Mouse (Mus musculus) gastrocnemius, postnatal 14 days (tissue): ENCODE measurements around the gene Cd160. TPM values are rescaled to one million over a fixed set of nuclear protein-coding genes. Genes with fewer than 3 reads are reported as not detected.

ENCODE experiments used
- DNase-seq: peaks from one replicate; pipeline ENCODE4 v3.0.0; 2021; ENCODE audit warnings: mixed read lengths
- intact Hi-C: fragments of 180-260 bp; cut with DNase I; formaldehyde crosslinking; loops from one replicate; pipeline ENCODE4 v1.15.1; 2025; ENCODE audit warnings: low total_unique reads
- total RNA-seq, 2 experiments: library from RNA; stranded (reverse); gene quantifications; 2 replicates each; pipeline ENCODE4 v1.2.3; 2021

Gene Cd160
- total RNA-seq, 2 experiments from 2014 or later: not detected

DNA sequence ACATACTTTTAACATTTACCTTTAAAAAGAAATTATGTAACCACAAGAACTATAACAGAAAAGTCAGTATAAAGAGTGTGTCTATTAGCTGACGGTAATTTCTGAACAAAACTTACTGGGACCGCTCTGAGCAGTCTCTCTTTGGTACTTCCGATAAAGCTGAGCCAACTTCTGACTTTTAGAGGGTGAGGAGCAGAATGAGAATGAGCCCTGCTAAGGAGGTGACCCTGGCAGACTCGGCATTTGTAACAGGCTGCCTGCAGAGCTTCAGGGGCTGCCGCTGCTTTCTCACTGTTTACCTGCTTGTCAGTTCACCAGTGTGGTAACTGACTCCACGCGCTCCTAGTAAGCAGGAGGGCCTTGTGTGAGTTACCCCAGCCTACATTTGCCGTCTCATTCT is 46.9 kb downstream of the Cd160 start:
- intact Hi-C loops: no loop called here
- DNase-seq: no peak

DNA sequence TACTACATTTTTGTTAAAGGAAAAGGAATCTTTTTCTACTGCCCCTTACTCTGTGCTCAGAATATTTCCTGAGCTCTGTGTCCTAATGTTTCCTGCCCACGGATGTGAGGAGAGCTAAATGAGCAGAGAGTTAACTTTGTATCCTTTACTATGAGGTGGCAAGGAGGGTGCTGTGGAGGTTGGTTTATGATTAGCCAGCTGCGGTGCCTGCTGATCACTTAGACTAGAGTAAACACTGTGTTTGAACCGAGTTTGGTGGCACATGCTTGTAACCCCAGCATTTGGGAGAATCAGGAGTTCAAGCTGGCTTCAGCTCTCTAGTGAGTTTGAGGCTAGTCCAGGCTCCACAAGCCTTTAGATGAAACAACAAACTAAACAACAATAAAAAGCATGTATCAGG is 52.0 kb downstream of the Cd160 start:
- intact Hi-C loops: no loop called here

DNA sequence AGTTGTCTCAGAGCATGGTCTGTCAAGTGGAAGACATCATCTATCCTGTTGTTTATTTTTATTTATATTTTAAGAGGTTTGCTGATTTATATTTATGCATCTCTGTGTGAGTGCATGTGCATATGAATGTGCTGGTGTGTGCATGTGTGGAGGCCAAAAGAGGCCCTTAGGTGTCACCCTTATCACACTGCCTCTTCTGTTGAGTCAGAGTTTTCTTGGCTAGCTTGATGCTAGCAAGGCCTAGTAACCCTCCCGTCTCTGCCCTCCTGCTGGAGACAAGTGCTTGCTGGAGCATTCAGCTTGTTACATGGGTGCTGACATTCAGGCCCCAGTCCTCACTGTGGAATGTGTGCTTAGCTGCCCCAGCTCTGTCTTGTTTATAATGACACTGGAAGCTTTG is 56.2 kb downstream of the Cd160 start:
- no peak for DNase-seq
- intact Hi-C loops: no loop called here

More for the DNA sequence above, 52.0 kb downstream of the Cd160 start:
- no peak for DNase-seq

DNA sequence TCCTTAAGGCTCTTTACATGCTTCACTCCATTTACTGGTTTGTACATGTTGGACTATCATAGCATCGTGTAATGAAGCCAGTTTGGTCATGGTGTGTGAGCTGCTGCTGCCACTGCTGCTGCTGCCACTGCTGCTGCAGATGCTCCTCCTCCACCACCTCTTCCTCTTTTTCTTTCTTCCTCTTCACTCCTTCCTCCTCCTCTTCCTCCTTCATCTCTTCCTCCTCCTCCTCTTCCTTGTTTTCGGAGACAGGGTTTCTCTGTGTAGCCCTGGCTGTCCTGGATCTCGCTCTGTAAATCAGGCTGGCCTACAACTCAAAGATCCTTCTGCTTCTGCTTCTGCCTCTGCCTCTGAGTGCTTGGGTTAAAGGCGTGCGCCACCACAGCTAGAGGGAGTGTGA is 59.2 kb downstream of the Cd160 start:
- intact Hi-C loops: no loop called here
- no peak for DNase-seq

DNA sequence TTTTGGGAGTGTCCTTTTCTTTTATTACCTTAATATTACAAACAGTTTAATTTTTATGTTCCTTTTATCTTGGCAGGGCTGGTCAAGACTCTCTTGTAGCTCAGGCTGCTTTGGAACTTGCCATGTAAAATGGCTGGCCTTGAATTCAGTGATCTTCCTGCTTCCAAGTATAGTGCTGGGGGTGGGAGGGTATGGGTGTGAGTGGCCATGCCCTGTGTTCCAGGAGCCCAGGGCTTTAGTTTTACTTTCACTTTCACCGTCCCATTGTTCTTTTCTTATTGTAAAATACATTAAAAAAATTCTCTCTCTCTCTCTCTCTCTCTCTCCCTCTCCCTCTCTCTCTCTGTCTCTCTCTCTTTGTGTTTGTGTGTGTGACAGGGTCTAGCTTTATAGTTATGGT is 64.6 kb downstream of the Cd160 start:
- no peak for DNase-seq

DNA sequence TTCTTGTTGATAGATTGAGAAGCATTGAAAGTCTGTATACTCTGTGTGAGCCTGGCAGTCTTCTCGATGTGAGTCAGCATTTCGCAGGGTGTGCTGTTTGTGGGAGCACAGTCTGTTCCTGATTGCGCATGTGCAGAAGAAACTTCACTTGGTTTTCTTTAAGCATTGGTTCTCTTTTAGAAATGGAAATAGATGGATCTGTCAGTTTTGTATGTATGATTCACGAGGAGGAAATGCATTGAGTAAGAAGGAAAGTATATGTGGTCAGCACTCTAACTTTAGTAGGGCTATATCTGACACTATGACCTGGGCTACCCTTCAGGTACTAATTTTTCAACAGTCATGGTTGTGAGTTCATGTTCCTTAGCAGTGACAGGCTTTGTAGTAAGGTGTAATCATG is 69.5 kb downstream of the Cd160 start:
- DNase-seq: no peak
- intact Hi-C loops: no loop called here

More for the DNA sequence above, 64.6 kb downstream of the Cd160 start:
- intact Hi-C loops: no loop called here

DNA sequence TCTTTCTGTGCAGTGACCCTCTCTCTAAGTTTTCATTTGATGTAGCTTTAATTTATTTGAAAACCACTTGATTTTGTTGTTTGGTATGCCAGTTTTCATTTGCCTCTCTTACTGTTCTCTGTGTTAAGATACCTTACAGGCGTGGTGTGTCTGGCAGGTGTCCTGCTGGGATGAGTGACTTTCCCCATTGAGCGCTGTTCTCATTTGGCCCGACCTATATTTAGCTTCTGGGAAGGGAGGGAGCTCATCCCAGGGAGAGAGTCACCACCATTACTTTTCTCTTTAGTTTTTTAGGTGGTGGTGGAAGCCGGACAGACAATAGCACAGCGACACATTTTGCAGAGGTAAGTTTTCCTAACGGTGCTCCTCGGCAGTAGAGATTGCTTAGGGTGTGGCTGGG is 71.5 kb downstream of the Cd160 start:
- DNase-seq: peak; percentile 57
- intact Hi-C loops: no loop called here

DNA sequence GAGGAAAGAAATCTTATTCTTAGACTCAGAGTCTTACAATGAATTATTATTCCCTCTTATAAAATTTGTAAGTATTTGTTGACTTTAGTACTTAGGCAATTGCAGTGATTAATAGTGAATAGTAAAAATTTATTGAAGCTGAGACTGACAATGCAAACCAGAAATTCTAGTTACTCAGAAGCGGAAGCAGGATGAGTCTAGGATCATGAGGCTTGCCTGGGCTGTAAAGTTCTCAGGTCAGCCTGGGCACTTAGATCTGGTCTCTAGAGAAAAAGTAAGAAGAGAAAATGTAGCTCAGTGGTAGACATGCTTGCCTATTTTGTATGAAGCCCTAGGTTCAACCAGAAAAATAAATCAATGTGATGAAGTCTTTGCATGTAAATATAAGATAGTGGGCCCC is 73.2 kb downstream of the Cd160 start:
- no peak for DNase-seq

More for the DNA sequence above, 73.2 kb downstream of the Cd160 start:
- intact Hi-C loops: no loop called here

Other genes starting within 250 kb of the Cd160 start
- 10 to 100 TPM; 30.3 to 34.0 TPM for gene Polr3gl, start 235.2 kb downstream of the Cd160 start, total RNA-seq
- gene Ankrd34a, start 232.7 kb downstream of the Cd160 start, total RNA-seq: 1 to 10 TPM in 1 of 2 experiments, under 1 TPM in 1; 0.66 to 1.9 TPM
- 10 to 100 TPM; 13.6 to 16.4 TPM for gene Lix1l, start 228.2 kb downstream of the Cd160 start, total RNA-seq
- gene Rbm8a, start 199.4 kb downstream of the Cd160 start, total RNA-seq: 10 to 100 TPM; 36.6 to 44.1 TPM
- gene Pex11b, start 194.0 kb downstream of the Cd160 start, total RNA-seq: 10 to 100 TPM; 22.3 to 22.4 TPM
- under 1 TPM; 0.13 to 0.25 TPM for gene Gm42957, start 193.9 kb downstream of the Cd160 start, total RNA-seq
- 1 to 10 TPM; 2.9 to 3.0 TPM for gene Itga10, start 183.8 kb downstream of the Cd160 start, total RNA-seq
- gene Ankrd35, start 159.2 kb downstream of the Cd160 start, total RNA-seq: 1 to 10 TPM; 1.0 to 2.3 TPM
- 10 to 100 TPM; 10.4 to 12.1 TPM for gene Pias3, start 133.0 kb downstream of the Cd160 start, total RNA-seq
- under 1 TPM; 0.96 to 1.00 TPM for gene Nudt17, start 120.8 kb downstream of the Cd160 start, total RNA-seq
- 10 to 100 TPM; 16.0 to 18.7 TPM for gene Polr3c, start 101.7 kb downstream of the Cd160 start, total RNA-seq
- gene Rnf115, start 101.7 kb downstream of the Cd160 start, total RNA-seq: 10 to 100 TPM; 53.8 to 89.7 TPM
- gene Pdzk1, start 67 bp downstream of the Cd160 start, total RNA-seq: not detected
- 1 to 10 TPM; 3.1 to 3.9 TPM for gene Gja5, start 75.3 kb upstream of the Cd160 start, total RNA-seq
- gene Gpr89, start 76.0 kb upstream of the Cd160 start, total RNA-seq: 10 to 100 TPM; 14.8 to 17.6 TPM
- not detected for gene Gja8, start 96.7 kb upstream of the Cd160 start, total RNA-seq